Mouse (Mus musculus): ENCODE data around the gene Dusp6. TPM values are rescaled to one million over a fixed set of nuclear protein-coding genes. Genes with fewer than 3 reads are reported as not detected.
A peak's percentile ranks its signal among the peaks of the same experiment; 100 is the strongest.

Dusp6 gene
- polyA plus RNA-seq, 1 experiment from 2014 or later: 24.9 TPM

- no peaks in the 10 kb centered on the region for H3K36me3 ChIP-seq (ENCODE audit: poor library complexity, severe bottlenecking)
- no peak for ATAC-seq
- H3K9ac ChIP-seq: no peak overlapping the region
- 91% methylated on average over 10 of the region's 10 CpGs for WGBS
- H3K4me3 ChIP-seq: no peak overlapping the region
- H3K27ac ChIP-seq: no peak overlapping the region
- H3K4me2 ChIP-seq: no peak overlapping the region
- H3K4me1 ChIP-seq: peaks cover 4% of the 10 kb centered on the region; the same call in 1 of the 2 replicates
- peaks cover 15% of the 10 kb centered on the region for H3K27me3 ChIP-seq
- no peaks in the 10 kb centered on the region for H3K9me3 ChIP-seq (replicated peaks)
Observed at GRCm38 (mm10) chr10:99255830-99256570, 7.0 kb upstream of the Dusp6 start.

- no peak for ATAC-seq
- WGBS: 88% methylated on average over 5 of the region's 5 CpGs
- H3K4me3 ChIP-seq: no peak overlapping the region
- H3K27ac ChIP-seq: no peak overlapping the region
- H3K9ac ChIP-seq: no peak overlapping the region
- no peak overlapping the region for H3K4me2 ChIP-seq
- no peaks in the 10 kb centered on the region for H3K9me3 ChIP-seq (replicated peaks)
- peaks cover 15% of the 10 kb centered on the region for H3K27me3 ChIP-seq
- H3K36me3 ChIP-seq (ENCODE audit: poor library complexity, severe bottlenecking): no peaks in the 10 kb centered on the region
- peaks cover 19% of the 10 kb centered on the region for H3K4me1 ChIP-seq
Observed at GRCm38 (mm10) chr10:99257531-99257930, 5.5 kb upstream of the Dusp6 start.

GRCm38 (mm10) chr10:99259840-99260239, 3.2 kb upstream of the Dusp6 start:
- H3K27ac ChIP-seq: no peak overlapping the region
- no peak overlapping the region for H3K9ac ChIP-seq
- no peak overlapping the region for H3K4me3 ChIP-seq
- no peaks in the 10 kb centered on the region for H3K9me3 ChIP-seq (replicated peaks)
- 88% methylated on average over 8 of the region's 8 CpGs for WGBS
- no peak overlapping the region for H3K4me2 ChIP-seq
- no peaks in the 10 kb centered on the region for H3K36me3 ChIP-seq (ENCODE audit: poor library complexity, severe bottlenecking)
- peaks cover 27% of the 10 kb centered on the region for H3K27me3 ChIP-seq
- ATAC-seq: no peak
- peaks cover 33% of the 10 kb centered on the region for H3K4me1 ChIP-seq

GRCm38 (mm10) chr10:99261151-99261635, 1.8 kb upstream of the Dusp6 start:
- no peaks in the 10 kb centered on the region for H3K36me3 ChIP-seq (ENCODE audit: poor library complexity, severe bottlenecking)
- peak overlapping the region; percentile 83 for H3K9ac ChIP-seq
- WGBS: under 1% methylated on average over 30 of the region's 30 CpGs

GRCm38 (mm10) chr10:99261636-99262318, 1.3 kb upstream of the Dusp6 start:
- Histone ChIP-seq H3K27me3 (peaks cover 42% of the 10 kb centered on the region), H3K4me1 (peaks cover 50% of the 10 kb centered on the region), H3K4me3 (peak overlapping the region; percentile 65), H3K9ac (peak overlapping the region; percentile 83), H3K36me3 (ENCODE audit: poor library complexity, severe bottlenecking) (no peaks in the 10 kb centered on the region), H3K4me2 (peak overlapping the region; percentile 87), H3K27ac (peak overlapping the region; percentile 75), H3K9me3 (replicated peaks) (no peaks in the 10 kb centered on the region)
- peak; percentile 22 for ATAC-seq
- WGBS: under 1% methylated on average over 62 of the region's 62 CpGs

More at GRCm38 (mm10) chr10:99261151-99261635, 1.8 kb upstream of the Dusp6 start:
- peak; percentile 1; the same call in 1 of the 2 replicates for ATAC-seq
- H3K27me3 ChIP-seq: peaks cover 39% of the 10 kb centered on the region
- H3K4me1 ChIP-seq: peaks cover 47% of the 10 kb centered on the region
- peak overlapping the region; percentile 75 for H3K27ac ChIP-seq
- peak overlapping the region; percentile 65 for H3K4me3 ChIP-seq
- H3K9me3 ChIP-seq (replicated peaks): no peaks in the 10 kb centered on the region
- peak overlapping the region; percentile 87 for H3K4me2 ChIP-seq

GRCm38 (mm10) chr10:99262319-99262866, 638 bp upstream of the Dusp6 start:
- Histone ChIP-seq H3K9ac (peak overlapping the region; percentile 83), H3K4me1 (peaks cover 50% of the 10 kb centered on the region), H3K4me3 (peak overlapping the region; percentile 65), H3K4me2 (peak overlapping the region; percentile 87), H3K9me3 (replicated peaks) (no peaks in the 10 kb centered on the region), H3K27ac (peak overlapping the region; percentile 75), H3K27me3 (peaks cover 43% of the 10 kb centered on the region), H3K36me3 (ENCODE audit: poor library complexity, severe bottlenecking) (no peaks in the 10 kb centered on the region)
- peak; percentile 48 for ATAC-seq
- WGBS: under 1% methylated on average over 20 of the region's 20 CpGs

GRCm38 (mm10) chr10:99263419-99264221, 589 bp downstream of the Dusp6 start:
- WGBS: under 1% methylated on average over 66 of the region's 66 CpGs
- peak; percentile 39 for ATAC-seq
- H3K4me1 ChIP-seq: peaks cover 60% of the 10 kb centered on the region
- H3K4me3 ChIP-seq: peak overlapping the region; percentile 65
- H3K27ac ChIP-seq: peak overlapping the region; percentile 90
- H3K27me3 ChIP-seq: peaks cover 46% of the 10 kb centered on the region
- no peaks in the 10 kb centered on the region for H3K36me3 ChIP-seq (ENCODE audit: poor library complexity, severe bottlenecking)
- peak overlapping the region; percentile 87 for H3K4me2 ChIP-seq
- peak overlapping the region; percentile 70 for H3K9ac ChIP-seq
- H3K9me3 ChIP-seq (replicated peaks): no peaks in the 10 kb centered on the region

GRCm38 (mm10) chr10:99264301-99265010, 1.4 kb downstream of the Dusp6 start:
- H3K9ac ChIP-seq: peak overlapping the region; percentile 70
- peak overlapping the region; percentile 65 for H3K4me3 ChIP-seq
- WGBS: under 1% methylated on average over 26 of the region's 26 CpGs
- no peaks in the 10 kb centered on the region for H3K36me3 ChIP-seq (ENCODE audit: poor library complexity, severe bottlenecking)
- H3K4me2 ChIP-seq: peak overlapping the region; percentile 87
- peaks cover 45% of the 10 kb centered on the region for H3K27me3 ChIP-seq
- ATAC-seq: no peak
- peak overlapping the region; percentile 90 for H3K27ac ChIP-seq
- H3K9me3 ChIP-seq (replicated peaks): no peaks in the 10 kb centered on the region
- H3K4me1 ChIP-seq: peaks cover 68% of the 10 kb centered on the region

GRCm38 (mm10) chr10:99265011-99265694, 2.1 kb downstream of the Dusp6 start:
- peaks cover 70% of the 10 kb centered on the region for H3K4me1 ChIP-seq
- ATAC-seq: no peak
- H3K9me3 ChIP-seq (replicated peaks): no peaks in the 10 kb centered on the region
- H3K36me3 ChIP-seq (ENCODE audit: poor library complexity, severe bottlenecking): no peaks in the 10 kb centered on the region
- H3K9ac ChIP-seq: peak overlapping the region; percentile 70
- H3K27ac ChIP-seq: peak overlapping the region; percentile 66; the same call in 1 of the 2 replicates
- 2% methylated on average over 7 of the region's 7 CpGs for WGBS
- peak overlapping the region; percentile 87 for H3K4me2 ChIP-seq
- H3K4me3 ChIP-seq: peak overlapping the region; percentile 65
- peaks cover 38% of the 10 kb centered on the region for H3K27me3 ChIP-seq

GRCm38 (mm10) chr10:99266025-99266424, 3.0 kb downstream of the Dusp6 start:
- Histone ChIP-seq H3K4me2 (peak overlapping the region; percentile 87), H3K4me1 (peaks cover 66% of the 10 kb centered on the region), H3K36me3 (ENCODE audit: poor library complexity, severe bottlenecking) (no peaks in the 10 kb centered on the region), H3K27ac (peak overlapping the region; percentile 66), H3K4me3 (peak overlapping the region; percentile 65), H3K27me3 (peaks cover 37% of the 10 kb centered on the region), H3K9ac (peak overlapping the region; percentile 70; the same call in 1 of the 2 replicates), H3K9me3 (replicated peaks) (no peaks in the 10 kb centered on the region)
- no peak for ATAC-seq
- WGBS: 14% methylated on average over 14 of the region's 14 CpGs
